Mouse (Mus musculus): ENCODE measurements around the gene Pdlim4.
A peak's percentile ranks its signal among the peaks of the same experiment; 100 is the strongest.

Pdlim4 gene

DNA sequence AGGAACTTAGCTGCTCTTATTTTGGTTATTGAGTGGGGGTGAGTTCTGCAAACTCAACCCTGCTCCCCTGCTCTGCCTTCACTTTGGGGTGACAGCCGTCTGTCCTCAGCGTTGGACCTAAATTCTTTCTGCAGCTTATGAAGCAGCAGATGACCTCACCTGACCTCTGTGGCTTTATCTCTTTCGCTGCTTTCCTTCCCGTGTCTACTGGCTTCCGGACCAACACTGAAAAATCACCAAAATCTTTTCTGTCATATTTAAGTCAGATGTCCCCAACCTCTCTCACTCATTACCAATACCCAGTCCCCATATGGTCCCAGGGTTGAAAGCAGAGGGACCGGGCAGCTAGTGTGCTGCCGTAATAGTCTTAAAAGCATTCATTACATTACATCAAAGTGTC lies 23.4 kb upstream of the Pdlim4 start:
- DNase-seq (ENCODE audit: low read depth, low spot score) = peak; percentile 32

DNA sequence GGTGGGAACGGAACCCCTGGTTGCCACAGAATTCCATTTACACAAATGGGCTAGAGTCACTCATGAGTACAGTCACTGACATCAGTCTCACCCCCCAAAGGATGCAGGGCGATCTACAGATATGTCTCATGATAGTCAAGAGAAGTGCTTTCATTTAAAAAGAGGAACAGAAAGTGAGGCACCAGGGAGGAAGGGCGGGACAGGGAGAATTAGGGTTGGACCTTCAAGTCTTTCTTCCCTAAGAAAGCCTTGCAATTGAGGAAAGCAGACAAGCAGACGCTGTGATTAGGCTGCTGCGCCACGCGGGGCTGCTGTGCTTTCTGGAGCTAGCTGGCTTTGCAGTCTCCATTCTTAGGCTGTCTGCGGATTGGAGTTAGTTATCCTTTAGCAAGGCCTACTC lies 22.9 kb upstream of the Pdlim4 start:
- no peak for DNase-seq (ENCODE audit: low read depth, low spot score)

DNA sequence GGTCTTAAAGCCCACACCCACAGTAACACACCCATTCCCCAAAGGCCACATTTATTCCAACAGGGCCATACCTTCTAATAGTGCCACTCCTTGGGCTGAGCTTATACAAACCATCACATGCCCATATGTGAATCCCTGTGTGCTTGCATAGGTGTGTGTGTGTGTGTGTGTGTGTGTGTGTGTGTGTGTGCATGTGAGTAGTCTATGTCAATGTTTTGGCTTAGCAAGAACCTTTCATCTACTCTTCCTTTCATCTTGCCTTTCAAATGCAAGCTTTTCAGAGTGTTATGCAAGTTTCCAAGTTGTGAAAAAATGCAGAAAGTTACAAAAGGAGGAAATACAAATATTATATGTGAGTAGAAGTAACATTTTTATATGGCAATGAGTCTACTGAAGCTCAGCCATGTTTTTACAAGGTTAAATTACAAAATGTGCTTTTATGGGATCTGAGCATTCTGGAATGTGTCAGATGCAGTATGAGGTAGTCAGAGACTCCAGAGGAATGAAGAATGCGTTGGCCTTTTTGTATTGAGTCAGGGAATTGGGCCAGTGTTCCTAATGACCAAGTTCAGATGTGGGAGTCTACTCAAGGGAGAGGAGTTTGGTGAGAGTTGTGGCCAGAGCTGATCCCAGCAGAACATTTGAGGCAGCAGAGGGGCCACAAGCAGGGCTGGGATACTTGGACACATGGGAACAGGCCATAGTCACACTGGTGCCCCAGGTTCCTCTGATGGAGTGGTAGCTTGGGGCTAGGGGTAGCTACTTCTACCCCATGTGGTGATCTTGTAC lies 21.5 kb upstream of the Pdlim4 start:
- DNase-seq (ENCODE audit: low read depth, low spot score) = peak; percentile 67

DNA sequence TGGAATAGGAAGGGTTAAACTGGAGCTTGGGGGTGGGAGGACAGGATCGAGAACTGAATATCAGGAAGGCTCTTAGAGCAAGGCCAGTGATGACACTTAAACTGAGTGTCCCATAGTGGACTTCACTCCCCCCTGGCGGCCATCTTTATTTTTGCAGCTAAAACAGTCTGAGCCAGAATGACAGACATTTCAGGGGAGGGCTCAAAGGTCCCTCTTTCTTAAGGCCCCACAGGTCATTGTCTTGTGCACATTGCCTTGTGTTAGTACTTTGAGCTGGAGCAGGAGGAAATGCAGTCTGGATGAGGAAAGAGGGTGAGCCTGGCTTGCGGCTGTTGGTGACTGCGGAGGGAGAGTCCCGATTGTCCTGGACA lies 20.1 kb upstream of the Pdlim4 start:
- DNase-seq (ENCODE audit: low read depth, low spot score) = peak; percentile 72

DNA sequence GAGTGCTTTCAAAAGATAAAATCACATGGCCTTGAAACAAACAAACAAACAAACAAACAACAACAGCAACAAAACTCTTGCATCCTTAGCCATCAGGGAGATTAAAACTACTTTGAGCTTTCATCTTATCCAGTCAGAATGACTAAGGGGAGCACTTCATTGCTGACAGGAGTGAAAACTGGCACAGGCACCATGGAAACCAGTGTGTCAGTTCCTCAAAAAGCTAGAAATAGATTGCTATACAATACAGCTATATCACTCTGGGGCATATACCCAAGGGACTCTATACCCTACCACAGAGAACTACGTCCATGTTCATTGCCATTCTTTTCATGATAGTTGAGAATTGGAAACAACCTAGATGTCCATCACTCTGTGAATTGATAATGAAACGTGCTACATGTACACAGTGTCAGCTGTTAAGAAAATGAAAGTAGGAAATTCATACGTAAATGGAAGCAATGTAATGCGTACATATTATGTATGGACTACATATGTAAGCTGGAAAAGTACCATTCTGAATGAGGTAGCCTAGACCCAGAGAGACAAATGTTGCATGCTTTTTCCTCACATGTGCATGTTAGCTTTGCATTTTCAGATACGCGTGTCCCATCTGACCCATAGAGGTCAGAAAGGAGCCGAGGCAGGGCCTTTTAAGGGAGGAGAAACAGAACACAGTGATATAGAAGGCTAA lies 19.6 kb upstream of the Pdlim4 start:
- DNase-seq (ENCODE audit: low read depth, low spot score) = peak; percentile 53

DNA sequence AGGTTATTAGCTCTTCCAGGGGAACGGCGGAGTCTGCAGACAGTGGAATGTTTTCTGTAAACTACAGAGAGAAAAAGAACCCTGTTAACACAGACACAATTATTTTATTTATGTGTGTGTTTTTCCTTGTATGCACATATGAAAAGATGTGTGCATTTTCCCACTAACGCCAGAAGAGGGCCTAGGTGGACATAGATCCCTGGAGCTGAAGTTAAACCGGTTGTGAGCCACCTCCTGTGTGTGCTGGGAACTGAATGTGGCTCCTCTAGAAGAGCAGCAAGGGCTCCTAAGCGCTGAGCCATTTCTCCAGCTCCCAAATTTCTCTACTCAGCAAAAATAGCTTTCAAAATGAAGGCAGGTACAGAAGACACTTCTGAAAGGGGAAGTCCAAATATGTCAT lies 17.0 kb upstream of the Pdlim4 start:
- no peak for DNase-seq (ENCODE audit: low read depth, low spot score)

DNA sequence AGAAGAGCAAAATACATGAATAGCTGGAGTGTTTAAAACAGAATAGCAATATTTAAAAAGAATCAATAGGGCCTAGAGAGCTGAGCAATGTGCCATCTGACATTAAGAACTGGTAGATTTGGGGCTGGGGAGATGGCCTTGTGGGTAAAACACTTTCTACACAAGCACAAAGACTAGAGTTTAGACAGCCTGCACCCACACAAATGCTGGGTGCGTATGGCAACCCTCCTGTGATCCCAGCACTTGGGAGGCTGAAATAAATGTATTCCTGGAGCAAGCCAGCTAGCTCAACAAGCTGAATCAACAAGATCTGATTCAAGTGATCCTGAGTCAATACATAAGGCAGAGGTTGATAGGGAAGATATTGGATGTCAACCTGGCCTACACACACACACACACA lies 16.2 kb upstream of the Pdlim4 start:
- no peak for DNase-seq (ENCODE audit: low read depth, low spot score)

DNA sequence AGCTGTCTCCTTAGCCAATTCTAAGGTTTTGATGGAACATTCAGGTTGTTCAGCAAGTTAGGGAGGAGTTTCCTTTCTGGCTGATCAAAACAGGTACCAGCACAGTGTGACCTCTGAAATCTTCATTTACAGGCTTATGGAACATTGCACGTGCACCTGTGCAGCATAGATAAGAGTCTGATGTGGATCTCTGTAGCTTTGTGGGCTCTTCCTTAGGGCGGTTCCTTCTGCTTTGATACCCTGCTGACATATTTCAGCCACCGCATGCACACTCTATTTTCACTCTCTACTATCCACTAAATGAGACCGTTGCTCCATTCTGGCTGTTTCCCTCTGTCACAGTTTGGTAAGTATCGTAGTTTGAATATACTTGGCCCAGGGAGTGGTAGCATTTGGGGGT lies 13.9 kb upstream of the Pdlim4 start:
- peak; percentile 75 for DNase-seq (ENCODE audit: low read depth, low spot score)

DNA sequence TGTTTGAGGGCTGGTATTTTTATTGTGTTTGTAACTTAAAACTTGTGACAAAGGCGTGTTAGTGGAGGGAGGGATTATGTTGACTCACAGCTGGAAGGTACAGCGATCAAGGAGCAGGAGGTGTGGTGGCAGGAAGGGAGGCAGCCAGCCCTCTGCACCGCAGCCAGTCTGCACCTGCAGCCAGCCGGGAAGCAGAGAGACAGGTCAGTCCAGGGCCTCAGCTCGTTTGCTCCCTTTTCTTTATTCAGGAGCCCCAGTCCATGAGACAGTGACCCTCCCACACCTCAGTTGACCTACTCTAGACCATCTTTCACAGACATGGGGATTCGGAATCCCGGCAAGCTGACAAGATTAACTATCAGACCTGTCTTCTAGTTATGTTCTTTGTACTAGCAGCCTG lies 11.6 kb upstream of the Pdlim4 start:
- DNase-seq (ENCODE audit: low read depth, low spot score) = peak; percentile 39

DNA sequence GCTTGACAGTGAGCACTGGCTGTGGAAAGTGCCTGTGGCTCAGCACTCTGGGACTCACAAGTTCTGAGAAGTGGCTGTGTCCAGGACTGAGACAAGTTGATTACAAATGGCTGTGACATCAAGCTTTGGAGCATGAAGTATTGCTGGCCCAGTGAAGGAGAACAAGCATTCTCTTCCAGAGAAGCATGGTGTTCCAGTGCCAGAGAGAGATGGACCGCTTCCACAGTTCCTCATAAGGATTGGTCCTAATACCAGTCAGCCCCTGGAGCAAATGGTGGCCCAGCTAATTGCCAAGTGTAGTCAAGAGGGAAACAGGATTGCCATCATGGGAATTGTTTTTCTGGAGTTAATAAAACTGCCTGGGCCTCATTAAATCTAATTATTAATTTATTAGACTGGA lies 7.3 kb upstream of the Pdlim4 start:
- no peak for DNase-seq (ENCODE audit: low read depth, low spot score)

DNA sequence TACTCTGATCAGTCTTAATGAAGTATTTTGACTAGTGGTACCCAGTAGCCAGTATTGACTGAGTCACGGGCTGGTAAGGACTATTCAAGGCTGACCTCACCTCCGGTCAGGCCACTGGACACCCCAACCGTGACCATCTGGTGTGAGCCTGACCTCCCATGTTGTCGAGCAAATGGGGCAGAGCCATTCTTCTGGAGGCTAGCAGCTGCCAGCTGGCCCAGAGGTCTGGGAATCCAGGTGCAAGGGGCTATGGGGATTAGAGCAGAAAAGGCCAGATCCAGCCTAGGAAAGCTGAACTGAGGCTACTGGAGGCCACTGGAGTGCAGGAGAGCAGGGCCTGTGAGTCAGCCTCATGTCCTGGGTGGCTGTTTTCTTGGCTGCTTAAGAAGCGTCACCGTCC lies 6.5 kb upstream of the Pdlim4 start:
- no peak for DNase-seq (ENCODE audit: low read depth, low spot score)

DNA sequence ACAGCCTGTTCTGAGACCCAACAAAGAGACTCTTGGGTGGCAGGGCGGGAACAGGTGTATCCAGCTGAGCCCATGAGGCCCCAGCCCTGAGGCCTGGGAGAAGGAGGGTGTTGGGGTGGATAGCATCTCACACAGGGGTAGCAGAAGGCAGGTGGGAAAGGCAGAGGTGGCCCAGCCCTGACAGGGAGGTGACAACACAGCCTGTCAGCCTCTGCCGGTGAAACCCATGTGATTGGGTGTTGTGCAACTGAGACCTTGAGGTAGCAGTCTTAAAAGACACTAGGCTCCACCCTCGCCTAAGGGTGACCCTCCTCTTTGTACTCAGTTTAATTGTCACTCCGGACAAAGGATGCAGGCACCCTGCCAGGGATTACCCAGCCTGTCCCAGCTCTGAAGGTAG lies 4.5 kb upstream of the Pdlim4 start:
- DNase-seq (ENCODE audit: low read depth, low spot score) = no peak

DNA sequence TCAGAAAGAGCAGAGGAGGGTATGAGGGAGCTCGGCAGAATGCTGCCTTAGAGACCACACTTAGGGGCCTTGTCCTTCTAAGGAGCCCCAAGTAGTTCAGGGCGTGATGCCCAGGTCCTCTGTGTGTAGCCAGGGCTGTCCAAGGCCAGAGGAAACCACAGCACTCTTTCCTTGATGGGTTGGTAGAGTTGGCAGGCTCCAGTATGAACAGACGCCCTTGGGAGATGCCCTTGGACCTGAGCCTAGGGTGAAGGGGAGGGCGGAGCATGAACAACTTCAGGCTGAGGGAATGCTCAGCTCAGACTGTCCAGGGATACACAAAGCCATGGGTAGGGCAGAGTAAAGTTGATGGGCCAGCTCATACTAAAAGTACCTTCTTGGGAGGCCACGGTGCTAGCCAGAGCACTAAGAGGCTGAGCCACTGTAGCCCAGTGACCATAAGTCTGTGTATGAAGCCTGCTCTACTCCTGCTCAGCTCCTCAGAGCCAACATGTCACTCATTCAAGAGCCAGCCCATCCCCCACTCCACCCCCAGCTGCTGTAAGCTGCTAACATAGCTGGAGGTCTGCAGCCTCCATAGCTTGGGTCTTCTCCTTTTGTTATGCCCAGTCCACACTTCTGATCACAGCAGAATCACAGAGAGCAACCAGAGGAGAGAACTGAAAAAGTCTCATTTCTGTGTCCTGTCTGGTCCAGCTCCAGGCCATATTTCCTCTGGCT lies 3.1 kb upstream of the Pdlim4 start:
- DNase-seq (ENCODE audit: low read depth, low spot score) = no peak

DNA sequence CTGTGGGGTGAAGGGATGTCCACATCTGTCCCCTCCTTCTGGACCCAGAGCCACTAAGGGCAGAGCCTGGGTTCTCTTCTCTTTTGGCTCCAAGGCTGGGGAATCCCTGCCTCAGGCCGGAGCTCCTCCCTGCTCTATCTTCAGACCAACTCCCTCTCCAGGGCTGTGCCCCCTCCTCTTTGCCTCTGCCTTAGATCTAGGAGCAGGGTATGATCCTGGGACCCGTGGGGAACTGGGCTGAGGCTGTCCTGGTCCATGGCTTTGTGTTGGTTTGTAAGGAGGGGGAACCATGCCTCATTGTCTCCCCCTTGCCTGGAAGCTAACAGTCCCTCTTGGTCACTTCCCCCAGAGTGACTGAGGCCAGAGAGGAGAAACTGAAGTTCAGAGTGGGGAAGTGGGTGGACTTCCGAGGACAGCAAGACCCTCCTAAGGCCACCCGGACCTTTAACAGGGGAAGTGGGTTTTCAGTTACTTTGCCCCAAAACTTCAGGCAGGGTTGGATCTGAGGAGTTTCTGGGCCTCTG lies 756 bp downstream of the Pdlim4 start:
- DNase-seq (ENCODE audit: low read depth, low spot score) = no peak

DNA sequence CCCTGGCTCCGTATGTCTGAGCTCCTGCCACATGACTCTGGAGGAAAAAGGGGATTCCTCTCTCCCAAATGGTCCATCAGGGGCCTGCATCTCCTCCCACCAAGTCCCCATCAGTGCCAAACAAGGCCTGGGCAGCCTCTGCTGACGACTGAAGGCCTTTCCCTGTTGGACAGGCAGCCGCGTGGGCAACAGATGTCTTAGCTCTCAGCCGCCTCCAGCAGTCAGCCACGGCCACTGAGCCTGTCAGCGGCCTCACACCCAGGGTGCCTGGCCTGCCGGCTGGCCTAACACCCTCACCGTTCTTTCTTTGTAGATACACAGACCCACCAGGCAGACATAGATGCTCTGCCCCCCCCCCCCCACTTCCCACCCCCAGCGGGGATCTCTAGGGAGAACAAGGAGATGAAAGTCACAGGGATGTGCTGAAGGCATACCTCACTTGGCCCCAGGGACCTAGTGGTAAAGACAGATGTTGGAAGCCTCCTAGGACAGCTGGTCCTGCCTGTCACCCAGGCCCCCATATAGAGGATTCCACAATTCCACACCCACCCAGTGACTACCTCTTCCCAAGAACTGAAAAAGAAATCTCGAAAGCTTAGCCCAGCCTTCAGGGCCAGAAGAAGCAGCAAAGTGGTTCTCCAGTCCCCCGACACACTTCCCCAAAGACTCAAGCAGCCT lies 1.4 kb downstream of the Pdlim4 start:
- DNase-seq (ENCODE audit: low read depth, low spot score) = no peak

DNA sequence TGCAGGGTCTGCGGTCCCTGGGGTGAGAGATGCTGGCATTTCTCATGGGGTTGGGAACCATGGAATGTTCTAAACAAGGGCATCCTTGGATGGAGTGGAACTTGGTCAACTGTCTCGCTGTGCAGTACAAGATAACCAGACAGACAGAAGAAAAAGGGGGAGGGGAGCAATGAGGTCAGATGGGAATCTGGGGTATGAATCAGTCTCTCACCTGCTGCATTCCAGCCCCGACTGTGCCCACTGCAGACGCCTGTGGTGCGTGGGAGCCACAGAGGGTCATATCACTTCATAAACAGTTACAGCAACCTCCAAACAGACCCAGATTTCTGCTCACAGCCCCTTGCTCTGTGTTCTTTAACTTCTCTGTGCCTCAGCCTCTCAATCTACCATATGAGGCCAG lies 2.4 kb downstream of the Pdlim4 start:
- no peak for DNase-seq (ENCODE audit: low read depth, low spot score)

DNA sequence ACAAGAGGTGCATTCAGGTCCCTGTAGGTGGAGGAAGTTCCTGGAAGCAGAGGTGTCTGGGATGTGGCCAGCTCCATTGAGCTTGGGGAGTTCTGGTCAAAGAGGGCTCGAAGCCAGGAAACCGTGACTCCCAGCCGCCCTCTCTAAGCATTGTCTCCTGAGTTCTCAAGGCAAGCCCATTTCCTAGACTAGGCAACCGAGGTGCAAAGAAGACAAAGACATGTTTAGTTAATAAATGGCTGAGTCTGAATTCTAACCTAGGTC lies 3.0 kb downstream of the Pdlim4 start:
- DNase-seq (ENCODE audit: low read depth, low spot score) = no peak

DNA sequence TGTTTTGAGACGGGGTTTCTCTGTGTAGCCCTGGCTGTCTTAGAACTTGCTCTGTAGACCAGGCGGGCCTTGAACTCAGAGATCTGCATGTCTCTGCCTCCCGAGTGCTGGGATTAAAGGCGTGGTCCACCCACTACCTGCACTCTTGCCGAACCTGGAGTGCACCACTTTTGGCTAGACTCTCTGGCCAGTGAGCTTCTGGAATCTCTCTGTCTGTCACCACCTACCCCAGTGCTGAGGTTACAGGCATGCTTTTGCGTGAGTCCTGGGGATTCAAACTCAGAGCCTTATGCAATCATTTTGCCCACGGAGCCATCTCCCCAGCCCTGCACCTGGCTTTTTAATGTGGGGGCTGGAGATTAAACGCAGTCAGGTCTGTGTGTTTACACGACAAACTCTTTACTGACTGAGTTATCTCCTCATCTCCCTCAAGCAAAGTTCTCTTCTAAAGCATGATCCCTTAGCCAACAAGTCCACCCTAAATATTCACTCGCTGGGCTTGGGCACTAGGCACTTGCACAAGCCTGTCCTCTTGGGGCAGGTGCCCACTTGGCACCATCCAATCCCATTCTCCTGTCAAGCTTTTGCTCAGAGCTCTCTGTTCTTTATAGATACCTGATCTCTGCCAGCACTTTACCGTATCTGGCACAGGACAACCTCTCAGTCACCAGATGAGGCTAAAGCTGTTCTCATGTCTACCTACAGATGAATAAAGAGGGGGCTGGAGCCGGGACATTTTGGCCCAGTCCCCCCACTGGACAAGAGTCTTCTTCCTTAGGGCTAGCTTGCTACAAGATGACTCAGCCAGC lies 3.5 kb downstream of the Pdlim4 start:
- no peak for DNase-seq (ENCODE audit: low read depth, low spot score)

DNA sequence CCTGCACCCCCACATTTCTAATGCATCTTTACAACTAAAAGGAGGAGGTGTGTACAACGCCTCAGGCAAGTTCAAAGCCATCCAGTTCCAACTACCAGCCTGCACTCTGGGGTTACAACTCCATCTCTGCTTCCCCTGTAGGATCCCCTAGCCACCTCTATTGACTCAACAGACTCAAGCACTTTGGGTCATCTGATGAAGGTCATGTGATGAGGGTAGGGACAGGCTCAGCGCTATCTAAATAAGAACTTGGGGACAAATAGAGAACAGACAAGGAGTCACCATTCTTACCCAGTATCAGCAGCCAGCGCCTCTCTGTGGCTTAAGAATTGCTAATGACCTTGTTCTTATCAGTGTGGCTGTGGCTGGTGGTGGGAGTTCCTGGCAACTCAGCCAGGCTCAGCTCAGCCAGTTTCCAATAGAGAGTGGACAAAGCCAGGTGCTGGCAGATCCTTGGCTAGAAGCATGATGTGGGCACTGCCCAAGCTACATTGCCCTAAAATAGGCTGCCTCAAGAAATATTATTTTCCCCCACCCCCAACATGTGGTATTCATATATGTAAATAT lies 4.3 kb downstream of the Pdlim4 start:
- DNase-seq (ENCODE audit: low read depth, low spot score) = no peak

DNA sequence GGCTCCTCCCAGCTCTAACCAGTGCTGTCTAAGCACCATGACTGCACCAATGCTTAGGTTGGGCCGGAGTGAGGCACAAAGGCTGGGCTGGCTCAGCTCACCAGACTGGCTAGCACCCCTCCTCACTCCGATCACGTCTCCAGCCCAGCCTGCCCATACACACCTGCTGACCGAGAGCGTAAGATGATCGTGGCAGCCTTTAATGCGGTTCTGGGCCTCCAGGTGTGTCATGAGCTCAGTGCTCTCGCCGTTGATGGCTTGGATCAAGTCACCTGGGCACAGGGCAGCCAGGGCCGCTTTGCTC lies 5.4 kb downstream of the Pdlim4 start:
- no peak for DNase-seq (ENCODE audit: low read depth, low spot score)

DNA sequence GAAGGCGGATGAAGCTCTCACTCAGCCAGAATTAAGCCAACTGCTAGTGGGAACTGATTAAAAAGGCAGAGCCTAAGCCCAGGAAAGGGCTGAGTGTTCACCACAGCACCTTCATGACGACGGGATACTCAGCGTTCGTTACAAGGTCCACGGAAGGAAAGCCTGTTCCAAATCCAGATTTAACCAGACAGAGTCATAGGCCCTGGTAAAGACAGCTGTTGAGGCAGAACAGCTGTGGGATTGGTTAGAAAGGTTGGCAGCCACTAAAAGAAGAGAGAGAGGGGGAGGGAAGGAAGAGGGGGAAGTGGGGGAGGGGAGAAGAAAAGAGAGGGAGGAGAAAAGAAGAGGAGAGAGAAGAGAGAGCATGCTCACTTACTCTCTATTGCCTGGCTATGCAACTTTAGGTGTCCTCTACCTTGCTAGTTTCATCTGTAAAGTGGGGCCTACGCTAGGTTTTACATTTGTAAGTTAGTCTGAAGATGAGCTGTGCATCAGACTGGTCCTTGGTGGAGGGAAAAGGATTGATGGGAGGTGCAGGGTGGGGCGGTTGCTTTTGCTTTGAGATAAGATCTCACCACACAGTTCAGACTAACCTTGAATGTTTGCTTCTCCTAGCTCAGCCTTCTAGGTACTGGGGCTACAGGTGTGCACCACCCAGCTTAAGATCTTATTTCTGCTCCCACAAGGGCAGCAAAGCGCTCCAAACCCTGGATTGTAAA lies 5.9 kb downstream of the Pdlim4 start:
- peak; percentile 87 for DNase-seq (ENCODE audit: low read depth, low spot score)

Data from CD4-positive helper T cell, adult 2 months (primary cell).